Mouse (Mus musculus) thymus, postnatal 25 days (tissue): ENCODE data around the gene Stap2.
A peak's percentile ranks its signal among the peaks of the same experiment; 100 is the strongest.

Experiments used
- DNase-seq: peaks from one replicate; pipeline ENCODE4 v3.0.0; 2022

Stap2 gene

DNA sequence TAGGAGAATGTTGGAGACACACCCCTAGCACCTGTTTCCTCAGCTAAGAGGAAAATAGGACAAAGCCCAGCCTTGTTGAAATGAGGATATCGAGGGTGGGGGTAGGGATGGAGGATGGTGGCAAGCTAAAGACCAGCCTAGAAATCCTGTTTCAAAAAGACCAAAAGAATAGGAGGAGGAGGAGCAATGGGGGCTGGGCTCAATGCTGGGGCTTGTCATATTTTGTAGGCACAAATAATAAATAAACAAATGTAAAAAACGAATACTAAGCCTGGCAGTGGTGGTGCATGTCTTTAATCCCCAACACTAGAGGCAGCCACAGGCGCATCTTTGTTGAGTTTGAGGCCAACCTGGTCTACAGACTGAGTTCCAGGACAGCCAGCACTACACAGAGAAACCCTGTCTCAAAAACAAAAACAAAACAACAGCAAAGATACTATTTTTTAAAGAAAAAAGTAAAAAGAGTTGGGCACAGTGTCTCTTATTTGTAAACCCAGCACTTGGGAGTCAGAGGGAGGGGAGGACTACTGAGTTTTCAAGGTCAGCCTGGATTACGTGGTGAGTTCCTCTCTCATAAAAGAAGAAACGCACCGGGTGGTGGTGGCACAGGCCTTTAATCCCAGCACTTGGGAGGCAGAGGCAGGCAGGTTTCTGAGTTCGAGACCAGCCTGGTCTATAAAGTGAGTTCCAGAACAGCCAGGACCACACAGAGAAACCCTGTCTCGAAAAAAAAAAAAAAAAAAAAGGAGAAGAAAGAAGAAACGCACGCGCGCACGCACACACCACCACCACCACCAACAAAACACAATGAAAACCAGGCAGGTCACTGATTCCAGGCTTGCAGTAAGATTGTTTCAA lies 47.4 kb downstream of the Stap2 start:
- no peak for DNase-seq

DNA sequence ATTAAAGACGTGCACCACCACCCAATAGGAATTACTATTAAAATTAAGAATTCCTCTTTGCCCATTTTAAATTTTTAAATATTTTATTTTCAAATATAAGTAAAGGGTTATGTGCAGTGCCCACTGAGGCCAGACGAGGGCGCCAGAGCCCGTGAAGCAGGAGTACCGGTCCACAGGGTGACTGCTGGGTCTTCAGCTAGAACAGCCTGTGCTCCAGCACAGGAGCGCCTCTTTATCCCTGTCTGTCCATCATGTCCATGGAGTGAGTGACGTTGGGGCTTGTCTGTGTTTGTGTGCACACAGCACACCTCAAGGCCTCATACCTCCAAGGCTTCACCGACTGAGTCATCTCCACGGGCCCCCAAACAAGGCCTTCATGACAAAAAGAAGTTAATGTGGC lies 48.2 kb downstream of the Stap2 start:
- peak; percentile 71 for DNase-seq

DNA sequence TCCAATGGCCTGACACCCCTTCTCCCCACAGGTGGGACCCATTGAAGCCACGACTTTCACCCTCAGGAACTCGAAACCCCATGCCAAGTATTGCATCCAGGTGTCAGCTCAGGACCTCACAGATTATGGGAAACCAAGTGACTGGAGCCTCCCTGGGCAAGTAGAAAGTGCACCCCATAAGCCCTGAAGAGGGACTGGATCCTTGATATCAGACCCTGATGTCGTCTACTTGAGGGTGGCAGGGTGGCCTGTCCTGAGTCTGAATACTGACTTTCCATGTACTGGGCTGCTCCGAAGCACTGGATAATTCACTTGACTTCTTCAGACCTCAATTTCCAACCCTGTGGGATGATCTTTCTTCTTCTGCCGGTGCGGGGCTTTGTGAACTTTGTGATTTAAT lies 48.8 kb downstream of the Stap2 start:
- DNase-seq: no peak

DNA sequence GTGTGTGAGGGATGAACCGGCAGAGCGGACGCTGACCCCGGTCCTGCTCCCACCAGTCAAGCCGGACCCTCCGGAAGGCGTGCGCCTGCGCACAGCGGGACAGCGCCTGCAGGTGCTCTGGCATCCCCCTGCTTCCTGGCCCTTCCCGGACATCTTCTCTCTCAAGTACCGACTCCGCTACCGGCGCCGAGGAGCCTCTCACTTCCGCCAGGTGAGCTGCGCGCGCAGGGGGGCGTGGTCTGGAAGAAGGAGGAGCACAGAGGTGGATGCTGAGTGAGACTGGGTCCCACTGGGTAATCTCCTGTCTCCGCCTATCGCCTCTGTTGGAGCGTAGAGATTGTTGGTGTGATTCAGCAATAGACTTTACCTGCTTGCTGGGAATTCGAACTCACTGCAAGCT lies 49.3 kb downstream of the Stap2 start:
- peak; percentile 55 for DNase-seq

DNA sequence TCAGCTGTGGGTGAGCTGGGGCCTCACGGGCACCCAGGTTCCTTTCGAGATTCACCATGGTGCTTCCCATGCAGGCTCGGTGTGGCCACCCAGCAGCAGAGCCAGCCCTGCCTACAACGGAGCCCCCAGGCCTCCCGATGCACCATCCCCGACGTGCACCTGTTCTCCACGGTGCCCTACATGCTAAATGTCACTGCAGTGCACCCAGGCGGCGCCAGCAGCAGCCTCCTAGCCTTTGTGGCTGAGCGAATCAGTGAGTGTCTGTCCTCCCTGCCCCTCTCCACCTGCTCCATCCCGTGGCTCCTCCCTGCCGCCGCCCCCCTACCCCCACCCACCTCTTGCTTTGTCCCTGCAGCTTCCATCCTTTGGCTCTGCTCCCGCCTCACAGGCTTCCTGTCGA lies 51.2 kb downstream of the Stap2 start:
- no peak for DNase-seq

DNA sequence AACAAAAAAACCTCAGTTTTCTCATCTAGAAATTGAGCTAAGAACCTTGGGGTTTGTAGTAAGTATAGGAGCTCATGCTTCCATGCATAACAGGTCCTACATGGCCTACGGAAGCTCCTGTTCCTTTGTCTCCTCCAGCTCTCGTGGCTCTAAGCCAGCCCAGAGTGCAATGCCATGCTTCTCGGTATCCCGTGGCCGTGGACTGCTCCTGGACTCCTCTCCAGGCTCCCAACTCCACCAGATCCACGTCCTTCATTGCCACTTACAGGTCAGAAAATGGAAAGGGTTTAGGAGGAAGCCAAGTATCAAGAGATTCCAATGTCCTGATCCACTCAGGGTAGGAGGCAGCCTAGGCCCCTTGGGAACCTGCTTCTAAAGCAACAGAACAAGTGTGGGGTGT lies 51.6 kb downstream of the Stap2 start:
- DNase-seq: no peak

DNA sequence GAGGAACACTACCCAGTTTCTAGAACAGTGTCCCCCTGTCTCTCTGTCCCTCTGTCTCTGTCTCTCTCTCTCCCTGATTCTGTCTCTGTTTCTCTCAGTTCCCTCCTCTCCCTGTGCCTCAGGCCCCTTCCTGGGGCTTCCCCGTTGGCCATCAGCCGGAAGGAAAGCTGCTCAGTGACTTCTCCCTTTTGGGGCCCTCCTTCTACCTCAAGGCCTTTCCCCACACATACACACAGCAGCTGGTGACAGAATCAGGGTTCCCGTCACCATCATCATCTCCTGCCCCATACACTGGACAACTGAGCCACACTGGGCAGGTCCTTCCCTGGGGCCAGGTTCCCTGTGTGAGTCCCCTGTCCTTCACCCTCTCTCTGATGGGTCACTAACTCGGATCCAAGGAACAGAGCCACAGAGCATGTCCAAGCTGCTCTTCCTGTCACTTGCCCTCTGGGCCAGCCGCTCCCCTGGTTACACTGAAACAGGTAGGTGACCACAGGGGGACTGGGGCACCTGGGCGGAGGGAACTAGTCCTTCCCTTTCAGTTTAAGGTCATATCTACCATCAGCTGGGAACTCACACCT lies 52.8 kb downstream of the Stap2 start, which contains the start of gene Ebi3:
TSS of gene Ebi3 (plus strand) at position 194 of the 581 bp plus-strand sequence.
- DNase-seq: no peak

DNA sequence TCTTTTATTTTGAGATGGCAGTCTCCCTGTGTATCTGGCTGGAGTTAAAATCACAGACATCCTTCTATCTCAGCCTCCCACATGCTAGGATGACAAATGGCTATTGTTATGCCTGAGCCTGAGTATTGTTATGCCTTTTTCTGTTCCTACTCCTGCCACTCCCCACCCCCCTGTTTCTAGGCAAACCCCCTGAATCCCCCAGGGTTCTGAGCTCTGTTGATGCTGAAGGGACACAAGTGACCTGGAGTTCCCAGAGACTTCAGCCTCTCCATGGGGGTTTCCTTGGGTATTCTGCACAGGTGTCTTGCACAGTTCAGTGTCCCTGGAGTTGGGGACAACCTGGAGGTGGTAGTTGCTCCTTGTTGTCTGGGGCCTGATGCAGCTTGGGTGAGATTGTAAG lies 53.3 kb downstream of the Stap2 start:
- no peak for DNase-seq

DNA sequence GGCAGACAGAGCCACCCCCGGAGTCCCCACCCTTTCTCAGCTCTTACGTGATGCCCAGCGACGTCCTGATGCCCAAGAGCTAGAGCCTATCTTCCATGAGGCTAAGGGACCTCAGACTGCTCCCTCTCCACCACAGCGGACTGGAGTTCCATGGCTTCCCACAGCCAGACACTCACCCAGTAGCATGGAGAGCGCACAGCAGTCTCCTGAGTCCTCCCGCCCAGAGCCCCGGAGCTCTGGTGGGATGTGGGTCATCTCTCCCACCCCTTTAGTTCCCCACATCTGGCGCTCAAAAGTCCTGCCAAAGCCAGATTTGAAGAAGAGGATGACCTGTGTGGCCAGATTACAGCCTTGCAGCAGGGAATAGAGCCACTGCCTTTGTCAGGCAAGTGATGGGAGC lies 54.8 kb downstream of the Stap2 start:
- DNase-seq: no peak

DNA sequence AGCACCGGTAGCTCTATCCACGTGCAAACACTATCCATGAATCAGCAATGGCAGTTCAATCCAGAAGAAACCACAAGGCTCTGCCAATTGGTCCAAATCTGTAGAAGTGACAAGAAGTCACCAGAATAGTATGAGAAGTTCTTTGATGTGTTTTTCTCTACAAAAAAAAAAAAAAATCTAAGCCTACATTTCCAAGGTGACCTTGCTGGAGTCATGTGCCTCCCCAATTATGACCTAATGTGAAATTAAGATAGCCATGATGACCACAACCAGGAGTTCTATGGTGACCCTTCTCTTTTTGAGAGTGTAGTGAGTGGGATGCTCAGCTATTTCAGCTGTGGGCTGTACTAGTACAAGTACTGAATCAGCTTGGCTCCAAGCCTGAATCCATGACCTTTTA lies 56.0 kb downstream of the Stap2 start, which contains the start of gene Zfp119b:
TSS of gene Zfp119b (minus strand) at position 101 of the 400 bp plus-strand sequence.
- no peak for DNase-seq

DNA sequence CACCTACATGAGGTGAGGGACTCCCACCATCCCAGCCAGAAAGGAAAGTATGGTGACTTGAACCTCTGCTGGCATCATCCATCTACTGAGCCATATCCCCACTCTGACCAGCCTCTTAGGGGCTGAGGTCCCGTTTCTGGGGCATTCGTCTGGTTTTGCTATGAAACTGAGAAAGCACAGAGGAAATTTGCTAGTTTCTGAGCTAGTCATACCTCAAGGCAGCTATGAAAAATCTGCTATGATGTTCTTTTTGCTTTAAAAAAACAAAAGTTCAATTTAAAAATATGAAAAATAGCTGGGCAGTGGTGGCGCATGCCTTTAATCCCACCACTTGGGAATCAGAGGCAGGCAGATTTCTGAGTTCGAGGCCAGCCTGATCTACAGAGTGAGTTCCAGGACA lies 56.7 kb downstream of the Stap2 start:
- no peak for DNase-seq
